In the genomic region with DNA sequence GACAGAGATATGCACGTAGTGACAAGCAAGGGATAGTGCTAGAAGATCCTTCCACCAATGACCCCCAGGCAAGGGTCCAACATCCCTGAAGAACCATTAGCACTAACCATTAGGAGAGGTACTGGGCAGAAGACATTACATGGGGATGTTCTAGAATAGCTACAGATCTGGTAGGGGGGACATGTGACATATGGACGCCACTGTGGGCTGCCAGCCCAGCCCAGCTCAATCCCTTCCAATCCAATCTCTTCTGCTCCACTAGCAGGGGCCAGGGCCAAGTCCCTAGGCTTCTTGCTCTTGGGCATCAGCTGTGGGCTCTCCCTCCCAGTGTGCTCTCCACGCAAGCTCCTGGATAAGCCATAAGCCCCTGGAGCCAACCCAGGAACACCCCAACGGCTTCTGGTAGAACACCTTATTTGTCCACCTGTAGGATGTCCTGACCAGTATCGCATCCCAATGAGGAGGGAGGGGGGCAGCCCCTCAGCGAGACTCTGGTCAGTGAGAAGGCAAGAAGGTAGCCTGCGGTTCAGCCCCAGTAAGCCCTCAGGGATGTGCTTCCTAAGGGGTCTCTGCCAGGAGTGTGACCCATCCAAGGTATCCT, we compare ENCODE assay signal across 9 mouse cellular contexts. TPM values are rescaled to one million over a fixed set of nuclear protein-coding genes. Genes with fewer than 3 reads are reported as not detected.
DNase-seq lines count a peak whose midpoint lies in the region; ATAC-seq and TF ChIP-seq lines count a peak whose summit lies in the region.
"Had no signal": no experiment of that assay in that cellular context is flagged by ENCODE, and none has a peak within 500 bp of the region (broad histone marks: within the 10 kb centered on the region; RNA-seq: fewer than 3 reads in every experiment).

No protein-coding gene starts in this region.

- H3K4me3 ChIP-seq in layer of hippocampus, adult 2 months, result peak overlapping the region; percentile 75
- H3K4me3 ChIP-seq in hindbrain, embryonic 11.5 days (ENCODE audit: low read depth, low read length), result peak overlapping the region; percentile 90; the same call in 1 of the 2 replicates
- peak overlapping the region; percentile 79 for H3K4me3 ChIP-seq in midbrain, embryonic 14.5 days (replicated peaks; ENCODE audit: low read depth, low read length)

- H3K4me2 ChIP-seq in hindbrain, embryonic 11.5 days (replicated peaks; ENCODE audit: low read depth, low read length), result peak overlapping the region; percentile 90
- H3K4me2 ChIP-seq in midbrain, embryonic 14.5 days (ENCODE audit: low read length), result peak overlapping the region; percentile 70

- H3K27ac ChIP-seq in layer of hippocampus, adult 2 months, result peak overlapping the region; percentile 96
- no peak overlapping the region for H3K27ac ChIP-seq in hindbrain, embryonic 11.5 days (ENCODE audit: low read depth, low read length)
- H3K27ac ChIP-seq in midbrain, embryonic 14.5 days (replicated peaks; ENCODE audit: low read depth, low read length), result peak overlapping the region; percentile 55

- peak overlapping the region; percentile 95; the same call in 1 of the 2 replicates for H3K9ac ChIP-seq in hindbrain, embryonic 11.5 days (ENCODE audit: low read depth, low read length)
- H3K9ac ChIP-seq in midbrain, embryonic 14.5 days (replicated peaks; ENCODE audit: low read length), result peak overlapping the region; percentile 92; the same call in 1 of the 2 replicates

- 81% methylated on average over 7 of the region's 7 CpGs for WGBS in hindbrain, embryonic 11.5 days
- 67% methylated on average over 7 of the region's 7 CpGs for WGBS in midbrain, embryonic 14.5 days

- peaks cover 27% of the 10 kb centered on the region for H3K4me1 ChIP-seq in hindbrain, embryonic 11.5 days (replicated peaks; ENCODE audit: control insufficient read depth, insufficient read depth, low read length)
- peaks cover 67% of the 10 kb centered on the region for H3K4me1 ChIP-seq in midbrain, embryonic 14.5 days (ENCODE audit: control insufficient read depth, insufficient read depth, low read length)

- no peaks in the 10 kb centered on the region for H3K36me3 ChIP-seq in hindbrain, embryonic 11.5 days (ENCODE audit: control insufficient read depth, insufficient read depth, low read length)
- no peaks in the 10 kb centered on the region for H3K36me3 ChIP-seq in midbrain, embryonic 14.5 days (ENCODE audit: control insufficient read depth, insufficient read depth, low read length)

- ATAC-seq in hindbrain, embryonic 11.5 days (ENCODE audit: low FRiP score), result no peak
- no peak for ATAC-seq in midbrain, embryonic 14.5 days (ENCODE audit: low FRiP score, low TSS enrichment)
- no peak for ATAC-seq in megakaryocyte progenitor cell, adult 5-6 weeks (replicated peaks; ENCODE audit: poor library complexity)

- no peaks in the 10 kb centered on the region for H3K9me3 ChIP-seq in hindbrain, embryonic 11.5 days (ENCODE audit: control insufficient read depth, low read length)
- H3K9me3 ChIP-seq in midbrain, embryonic 14.5 days (ENCODE audit: control insufficient read depth, low read length), result no peaks in the 10 kb centered on the region

- DNase-seq in layer of hippocampus, adult 2 months (ENCODE audit: low spot score in 2 of 2), result no peak
- no peak for DNase-seq in layer of hippocampus, postnatal 25 days (ENCODE audit: extremely low spot score in 1 of 2, low spot score in 1 of 2)
- peak; percentile 92 to 96 for DNase-seq in cerebellum, postnatal 14 days
- DNase-seq in hindbrain, embryonic 11.5 days (ENCODE audit: low spot score), result no peak
- DNase-seq in midbrain, embryonic 14.5 days, result no peak
- DNase-seq in gastrocnemius, adult 18-20 months (ENCODE audit: low spot score), result no peak
- no peak for DNase-seq in thymus, postnatal 0 days (ENCODE audit: low spot score)

- no peak for TF ChIP-seq CTCF in layer of hippocampus, adult 2 months (conservative IDR thresholded peaks at IDR 0.05)

- H3K27me3 ChIP-seq in hindbrain, embryonic 11.5 days (ENCODE audit: control insufficient read depth, insufficient read depth, low read length), result no peaks in the 10 kb centered on the region
- no peaks in the 10 kb centered on the region for H3K27me3 ChIP-seq in midbrain, embryonic 14.5 days (ENCODE audit: control insufficient read depth, insufficient read depth, low read length)
- H3K27me3 ChIP-seq: Patski had no signal

RNA-seq across cellular contexts. Expression of a gene that starts 2.2 kb away (rescaled TPM):
- 10 to 100 TPM; 49.7 to 59.1 TPM for total RNA-seq in layer of hippocampus, adult 2 months (2021)
- total RNA-seq in layer of hippocampus, postnatal 25 days (2021), result 10 to 100 TPM; 50.0 to 56.5 TPM
- polyA plus RNA-seq in hindbrain, embryonic 11.5 days (2014; fragmentation: Nextera tagmentation; extraction: Ambion mirVana), result 97.4 and 104 TPM in 2 replicates
- polyA plus RNA-seq in midbrain, embryonic 14.5 days (2014; fragmentation: Nextera tagmentation; extraction: Ambion mirVana), result 86.4 and 107 TPM in 2 replicates
- 1 to 10 TPM; 4.0 to 8.2 TPM for total RNA-seq in gastrocnemius, adult 18-20 months (2021)
- 12.1 and 12.6 TPM in 2 replicates for total RNA-seq in megakaryocyte progenitor cell, adult 5-6 weeks (2015)
- 9.3 and 14.5 TPM in 2 replicates for total RNA-seq in megakaryocyte progenitor cell, adult 5-6 weeks (2017)
- polyA plus RNA-seq in thymus, postnatal 0 days (2015; fragmentation: Nextera tagmentation; extraction: Ambion mirVana), result 19.0 and 19.4 TPM in 2 replicates

RNA-seq across cellular contexts. Expression of a gene that starts 17.9 kb away (rescaled TPM):
- total RNA-seq in layer of hippocampus, adult 2 months (2021), result 10 to 100 TPM; 39.6 to 41.5 TPM
- total RNA-seq in layer of hippocampus, postnatal 25 days (2021), result 10 to 100 TPM; 33.3 to 42.0 TPM
- 28.3 and 31.2 TPM in 2 replicates for polyA plus RNA-seq in hindbrain, embryonic 11.5 days (2014; fragmentation: Nextera tagmentation; extraction: Ambion mirVana)
- 85.2 and 117 TPM in 2 replicates for polyA plus RNA-seq in midbrain, embryonic 14.5 days (2014; fragmentation: Nextera tagmentation; extraction: Ambion mirVana)
- total RNA-seq in gastrocnemius, adult 18-20 months (2021), result 1 to 10 TPM; 8.8 to 9.6 TPM
- 1.6 and 2.4 TPM in 2 replicates for total RNA-seq in megakaryocyte progenitor cell, adult 5-6 weeks (2015)
- 1.3 and 2.5 TPM in 2 replicates for total RNA-seq in megakaryocyte progenitor cell, adult 5-6 weeks (2017)
- polyA plus RNA-seq in thymus, postnatal 0 days (2015; fragmentation: Nextera tagmentation; extraction: Ambion mirVana), result 13.5 and 14.2 TPM in 2 replicates

RNA-seq across cellular contexts. Expression of a gene that starts 28.9 kb away (rescaled TPM):
- total RNA-seq in layer of hippocampus, adult 2 months (2021), result 10 to 100 TPM; 21.6 to 25.8 TPM
- total RNA-seq in layer of hippocampus, postnatal 25 days (2021), result 10 to 100 TPM; 20.3 to 24.8 TPM
- 38.5 and 40.4 TPM in 2 replicates for polyA plus RNA-seq in hindbrain, embryonic 11.5 days (2014; fragmentation: Nextera tagmentation; extraction: Ambion mirVana)
- 23.7 and 27.9 TPM in 2 replicates for polyA plus RNA-seq in midbrain, embryonic 14.5 days (2014; fragmentation: Nextera tagmentation; extraction: Ambion mirVana)
- total RNA-seq in gastrocnemius, adult 18-20 months (2021), result 1 to 10 TPM in 1 of 2 experiments, under 1 TPM in 1; 0.89 to 1.9 TPM
- not detected in 2 replicates for total RNA-seq in megakaryocyte progenitor cell, adult 5-6 weeks (2015)
- total RNA-seq in megakaryocyte progenitor cell, adult 5-6 weeks (2017), result 0.10 TPM in 1 of 2 replicates, not detected in the other
- polyA plus RNA-seq in thymus, postnatal 0 days (2015; fragmentation: Nextera tagmentation; extraction: Ambion mirVana), result 4.9 and 5.6 TPM in 2 replicates

RNA-seq across cellular contexts. Expression of a gene that starts 33.0 kb away (rescaled TPM):
- total RNA-seq in layer of hippocampus, adult 2 months (2021), result 100 to 1,000 TPM; 170 to 172 TPM
- total RNA-seq in layer of hippocampus, postnatal 25 days (2021), result 100 to 1,000 TPM; 164 to 166 TPM
- 42.1 and 46.0 TPM in 2 replicates for polyA plus RNA-seq in hindbrain, embryonic 11.5 days (2014; fragmentation: Nextera tagmentation; extraction: Ambion mirVana)
- polyA plus RNA-seq in midbrain, embryonic 14.5 days (2014; fragmentation: Nextera tagmentation; extraction: Ambion mirVana), result 88.6 and 90.0 TPM in 2 replicates
- total RNA-seq in gastrocnemius, adult 18-20 months (2021), result 10 to 100 TPM; 90.7 to 93.0 TPM
- total RNA-seq in megakaryocyte progenitor cell, adult 5-6 weeks (2015), result 8.5 and 11.8 TPM in 2 replicates
- total RNA-seq in megakaryocyte progenitor cell, adult 5-6 weeks (2017), result 9.8 and 11.2 TPM in 2 replicates
- polyA plus RNA-seq in thymus, postnatal 0 days (2015; fragmentation: Nextera tagmentation; extraction: Ambion mirVana), result 30.8 and 38.2 TPM in 2 replicates

RNA-seq across cellular contexts. Expression of a gene that starts 37.9 kb away (rescaled TPM):
- 1 to 10 TPM; 4.4 to 5.6 TPM for total RNA-seq in layer of hippocampus, adult 2 months (2021)
- total RNA-seq in layer of hippocampus, postnatal 25 days (2021), result 1 to 10 TPM; 2.7 to 5.1 TPM
- polyA plus RNA-seq in hindbrain, embryonic 11.5 days (2014; fragmentation: Nextera tagmentation; extraction: Ambion mirVana), result 16.5 and 17.8 TPM in 2 replicates
- polyA plus RNA-seq in midbrain, embryonic 14.5 days (2014; fragmentation: Nextera tagmentation; extraction: Ambion mirVana), result 4.1 and 4.6 TPM in 2 replicates
- 100 to 1,000 TPM; 142 to 145 TPM for total RNA-seq in gastrocnemius, adult 18-20 months (2021)
- total RNA-seq in megakaryocyte progenitor cell, adult 5-6 weeks (2015), result 0.49 TPM in 1 of 2 replicates, not detected in the other
- 0.04 and 0.47 TPM in 2 replicates for total RNA-seq in megakaryocyte progenitor cell, adult 5-6 weeks (2017)
- polyA plus RNA-seq in thymus, postnatal 0 days (2015; fragmentation: Nextera tagmentation; extraction: Ambion mirVana), result 1.2 TPM in 2 replicates

Comparison
In these comparisons a context has a peak if more than half of its experiments do, and no peak if none do; other contexts are left out.
1. DNase-seq: peak in cerebellum, postnatal 14 days (2 of 2); none in layer of hippocampus, adult 2 months (0 of 2), layer of hippocampus, postnatal 25 days (0 of 2), hindbrain, embryonic 11.5 days (single experiment), midbrain, embryonic 14.5 days (single experiment), gastrocnemius, adult 18-20 months (single experiment) and thymus, postnatal 0 days (single experiment).
2. RNA of a gene that starts 28.9 kb away (total RNA-seq): 21.6 to 25.8 TPM in layer of hippocampus, adult 2 months and 20.3 to 24.8 TPM in layer of hippocampus, postnatal 25 days; 0.89 to 1.9 TPM in gastrocnemius, adult 18-20 months and 0.10 TPM in megakaryocyte progenitor cell, adult 5-6 weeks; every median in the first group is over 4 times any median in the second.
3. Peak in every context shown above with its lines, with median percentiles within 50 percentile points of each other: H3K4me3 ChIP-seq.